Mouse (Mus musculus) cerebellum, adult 18-20 months (tissue): ENCODE results near the gene Mov10.

ENCODE experiments used
- DNase-seq, 2 experiments: peaks; one replicate each; pipeline ENCODE4 v3.0.0; 2021

The Mov10 gene

DNA sequence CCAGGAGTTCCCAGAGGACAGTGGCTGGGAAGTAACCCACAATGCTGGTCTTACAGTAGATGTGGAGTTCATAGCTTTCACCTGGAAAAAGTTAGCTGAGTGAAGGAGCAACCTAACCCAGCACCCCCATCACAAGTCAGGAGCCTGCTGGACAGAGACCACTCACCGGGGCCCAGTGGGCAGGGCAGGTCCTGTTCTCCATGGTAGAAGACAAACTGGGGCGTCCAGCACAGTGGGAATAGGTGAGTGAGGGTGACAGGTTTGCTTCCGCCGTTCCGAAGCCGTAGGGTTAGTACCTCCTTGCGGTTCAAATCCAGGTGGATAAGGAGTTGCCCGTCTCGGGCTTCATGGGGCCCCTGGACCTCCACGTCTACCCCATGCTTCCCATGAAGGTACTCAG lies 14.1 kb downstream of the Mov10 start:
- no peak for DNase-seq

DNA sequence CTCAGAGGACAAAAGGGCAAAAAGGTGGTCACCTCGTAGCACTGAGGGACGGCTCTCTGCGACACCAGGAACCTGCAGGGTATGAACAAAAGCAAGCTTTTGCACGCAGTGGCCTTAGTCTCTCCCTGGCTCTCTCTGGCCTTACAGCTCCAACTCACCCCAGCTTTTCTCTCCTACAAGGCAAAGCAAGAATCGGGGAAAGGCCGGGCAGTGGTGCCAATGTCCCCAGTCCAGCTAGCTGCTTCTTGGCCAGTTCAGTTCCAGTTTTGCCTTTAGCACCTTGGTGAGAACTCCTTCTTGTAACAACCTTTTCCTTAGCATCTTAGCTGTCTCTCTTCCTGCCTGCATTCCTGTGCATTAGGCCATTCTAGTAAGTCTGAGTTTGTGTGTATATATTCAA lies 16.9 kb downstream of the Mov10 start:
- DNase-seq = no peak

GRCm38 (mm10) chr3:104800681-104801080 lies 17.7 kb downstream of the Mov10 start:
- no peak for DNase-seq

GRCm38 (mm10) chr3:104796430-104797082 lies 21.8 kb downstream of the Mov10 start:
- no peak for DNase-seq

- DNase-seq = no peak
Observed at GRCm38 (mm10) chr3:104795661-104796340, 22.6 kb downstream of the Mov10 start.

DNA sequence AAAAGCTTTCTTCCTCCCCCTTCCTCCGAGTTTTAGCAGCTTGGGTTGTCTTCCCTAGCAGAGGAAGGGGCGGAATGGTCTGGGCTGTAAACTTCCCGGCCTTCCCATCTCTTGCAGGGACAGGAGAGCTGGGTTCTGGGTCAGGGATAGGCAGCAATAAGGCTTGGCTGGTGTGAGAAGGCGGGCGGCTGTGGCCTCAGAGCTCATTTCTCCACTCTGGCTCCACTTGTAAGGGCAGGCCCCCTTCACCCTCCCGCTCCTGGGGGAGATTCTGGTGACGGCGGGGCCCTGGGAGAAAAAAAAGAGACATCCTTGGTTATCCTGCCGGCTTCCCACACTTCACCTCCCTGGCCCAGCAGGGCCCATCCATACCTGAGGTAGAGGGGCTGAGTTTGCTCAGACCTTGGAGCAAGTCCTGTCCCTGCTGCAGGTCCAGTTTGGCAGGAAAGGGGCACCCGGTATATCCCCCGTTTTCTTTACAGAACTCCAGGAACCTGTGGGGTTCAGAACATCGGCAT lies 23.4 kb downstream of the Mov10 start:
- DNase-seq = no peak

GRCm38 (mm10) chr3:104793871-104794828 lies 24.2 kb downstream of the Mov10 start:
- no peak for DNase-seq

DNA sequence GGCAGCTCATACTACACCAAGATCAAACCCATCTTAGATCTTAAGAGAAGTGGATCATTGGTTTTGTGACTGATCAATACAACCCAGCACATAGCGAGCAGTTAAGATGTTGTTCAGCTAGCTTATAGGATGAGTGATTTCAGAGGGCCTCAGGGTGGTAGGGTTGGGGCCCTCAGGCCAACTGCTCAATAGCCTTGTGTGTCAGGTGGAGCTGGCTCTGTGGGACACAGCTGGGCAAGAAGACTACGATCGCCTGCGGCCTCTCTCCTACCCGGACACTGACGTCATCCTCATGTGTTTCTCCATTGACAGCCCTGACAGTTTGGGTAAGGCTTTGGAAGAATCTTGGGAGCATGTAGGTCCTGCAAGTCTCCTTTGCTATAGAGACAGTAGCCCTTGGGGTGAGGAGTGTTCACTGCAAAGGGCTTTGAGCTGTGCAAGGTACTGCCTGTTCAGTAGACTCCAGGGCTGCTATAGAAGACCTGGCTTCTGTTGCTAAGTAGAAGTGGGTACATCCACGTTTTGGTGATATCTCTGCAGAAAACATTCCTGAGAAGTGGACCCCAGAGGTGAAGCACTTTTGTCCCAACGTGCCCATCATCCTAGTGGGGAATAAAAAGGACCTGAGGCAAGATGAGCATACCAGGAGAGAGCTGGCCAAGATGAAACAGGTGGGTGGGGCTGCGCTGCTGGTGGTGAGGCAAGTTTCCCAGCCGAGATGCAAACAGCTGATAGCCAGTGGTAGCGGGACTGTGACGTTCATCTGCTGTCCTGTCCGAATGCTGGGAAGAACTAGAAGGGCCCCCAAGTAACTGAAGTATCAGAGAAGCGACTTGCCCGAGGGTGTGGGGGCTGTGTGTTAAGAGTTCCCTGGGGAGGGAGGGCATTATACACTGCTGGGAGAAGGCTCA lies 25.7 kb downstream of the Mov10 start:
- DNase-seq = no peak

- DNase-seq = no peak
Observed at GRCm38 (mm10) chr3:104791671-104792070, 26.7 kb downstream of the Mov10 start.

- DNase-seq = no peak
Observed at GRCm38 (mm10) chr3:104791017-104791416, 27.3 kb downstream of the Mov10 start.

GRCm38 (mm10) chr3:104790401-104790937 lies 27.9 kb downstream of the Mov10 start:
- DNase-seq = no peak

GRCm38 (mm10) chr3:104789822-104790221 lies 28.5 kb downstream of the Mov10 start:
- DNase-seq = peak; percentile 11 to 26

- no peak for DNase-seq
Observed at GRCm38 (mm10) chr3:104789312-104789605, 29.1 kb downstream of the Mov10 start.

- DNase-seq = peak; percentile 26 to 62
Observed at GRCm38 (mm10) chr3:104788561-104789311, 29.6 kb downstream of the Mov10 start.

GRCm38 (mm10) chr3:104788075-104788474 lies 30.3 kb downstream of the Mov10 start, which contains the start of gene Rhoc:
TSS of gene Rhoc (plus strand) at chr3:104788375.
- DNase-seq = no peak

- no peak for DNase-seq
Observed at GRCm38 (mm10) chr3:104785284-104785683, 33.1 kb downstream of the Mov10 start.

GRCm38 (mm10) chr3:104783971-104784500 lies 34.3 kb downstream of the Mov10 start:
- DNase-seq = no peak

- no peak for DNase-seq
Observed at GRCm38 (mm10) chr3:104782061-104782681, 36.2 kb downstream of the Mov10 start.

GRCm38 (mm10) chr3:104781471-104781903 lies 36.9 kb downstream of the Mov10 start, which contains the start of gene Fam19a3:
TSS of gene Fam19a3 (minus strand) at chr3:104781840.
- no peak for DNase-seq
